Mouse (Mus musculus): Measurements from ENCODE around the gene Gm17190. TPM values are rescaled to one million over a fixed set of nuclear protein-coding genes. Genes with fewer than 3 reads are reported as not detected.

Gene Gm17190
- polyA plus RNA-seq (2012; rRNA removed): not detected in 2 replicates

DNA sequence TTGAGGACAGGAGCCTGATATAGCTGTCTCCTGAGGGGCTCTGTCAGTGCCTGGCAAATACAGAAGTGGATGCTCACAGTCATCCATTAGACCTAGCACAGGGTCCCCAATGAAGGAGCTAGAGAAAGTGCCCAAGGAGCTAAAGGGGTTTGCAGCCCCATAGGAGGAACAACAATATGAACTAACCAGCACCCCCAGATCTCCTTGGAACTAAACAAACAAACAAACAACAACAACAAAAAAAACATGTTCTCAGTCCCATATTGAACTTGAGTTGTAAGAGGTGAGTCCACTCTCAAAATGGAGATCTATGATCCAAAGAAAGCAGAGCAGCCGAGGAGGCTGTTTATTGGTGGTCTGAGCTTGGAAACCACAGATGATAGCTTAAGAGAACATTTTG, at the start of gene Gm17190:
Gm17190 (plus strand) TSS at position 301 of the 400 bp plus-strand sequence.

DNA sequence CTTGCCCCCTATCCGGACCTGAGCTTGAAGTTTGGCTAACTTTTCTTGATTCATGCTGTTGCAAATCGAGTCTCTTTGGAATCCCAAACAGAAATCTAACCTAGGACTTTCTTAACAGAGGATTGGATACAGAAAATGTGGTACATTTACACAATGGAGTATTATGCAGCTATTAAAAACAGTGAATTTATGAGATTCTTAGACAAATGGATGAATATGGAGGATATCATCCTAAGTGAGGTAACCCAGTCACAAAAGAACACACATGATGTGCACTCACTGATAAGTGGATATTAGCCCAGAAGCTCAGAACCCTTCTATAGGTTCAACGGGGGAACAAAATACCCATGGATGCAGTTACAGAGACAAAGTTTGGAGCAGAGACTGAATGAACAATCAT, 578 bp upstream of the Gm17190 start, which contains the start of gene Gm20075:
Gm20075 (minus strand) TSS at position 101 of the 400 bp plus-strand sequence.

DNA sequence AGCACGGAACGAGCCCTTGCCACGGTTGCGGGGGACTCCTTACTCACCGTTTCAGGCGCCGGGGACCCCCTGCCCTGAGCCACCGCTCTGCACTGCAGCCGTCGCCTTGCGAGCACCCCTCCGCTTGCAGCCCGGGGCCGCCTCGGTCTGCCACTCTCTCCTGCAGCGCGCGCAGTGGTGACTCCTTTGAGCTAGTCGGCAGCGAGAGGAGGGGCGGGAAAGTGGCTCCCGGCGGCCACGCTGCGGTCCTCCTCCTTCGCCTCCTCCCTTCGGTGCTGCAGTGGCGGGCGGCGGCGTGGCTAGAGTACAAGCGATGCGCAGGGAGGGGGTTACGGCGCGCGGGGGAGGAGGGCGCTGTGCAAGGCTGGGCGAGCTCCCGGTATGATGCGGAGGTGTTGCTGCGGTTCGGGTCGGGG, 50.6 kb downstream of the Gm17190 start, which contains the start of gene Sv2c:
Sv2c (minus strand) TSS at position 177 of the 416 bp plus-strand sequence.

Other genes with a start within 250 kb of the Gm17190 start
- gene Iqgap2, start 190.1 kb upstream of the Gm17190 start, polyA plus RNA-seq (2012; rRNA removed): 23.9 and 29.5 TPM in 2 replicates
- gene Gm20075, start 678 bp upstream of the Gm17190 start, polyA plus RNA-seq (2012; rRNA removed): 0.06 and 0.13 TPM in 2 replicates
- gene Sv2c, start 50.5 kb downstream of the Gm17190 start, polyA plus RNA-seq (2012; rRNA removed): 0.56 and 0.74 TPM in 2 replicates

All from colon, adult 2 months (tissue).